Mouse (Mus musculus): ENCODE results near the gene Fibp. TPM values are rescaled to one million over a fixed set of nuclear protein-coding genes. Genes with fewer than 3 reads are reported as not detected.

Fibp gene
- polyA plus RNA-seq, 1 experiment = 122 TPM

GRCm38 (mm10) chr19:5510031-5511026 is 49.9 kb downstream of the Fibp start, which contains the start of gene Snx32:
TSS of gene Snx32 (minus strand) at chr19:5510538.
- H3K4me2 ChIP-seq (ENCODE audit: low read depth) = peak within 1 kb of the TSS; percentile 72
- TF ChIP-seq REST (IDR thresholded peaks at IDR 0.05; ENCODE audit: insufficient read depth, insufficient read length) (no peak), E2F4 (IDR thresholded peaks at IDR 0.05; ENCODE audit: insufficient read depth) (no peak), MAX (IDR thresholded peaks at IDR 0.05; ENCODE audit: low read depth) (no peak), SRF (IDR thresholded peaks at IDR 0.05; ENCODE audit: control insufficient read depth, insufficient read length, low read depth) (no peak), TCF12 (IDR thresholded peaks at IDR 0.05; ENCODE audit: insufficient read depth, poor library complexity, severe bottlenecking) (no peak), USF1 (IDR thresholded peaks at IDR 0.05; ENCODE audit: low read depth) (peak; percentile 85), CEBPB (IDR thresholded peaks at IDR 0.05; ENCODE audit: insufficient read depth, poor library complexity, severe bottlenecking) (no peak), MYOD1 (IDR thresholded peaks at IDR 0.05; ENCODE audit: control insufficient read depth in 1 of 3, insufficient read length in 2 of 3, low read depth in 2 of 3) (peak in 1 of 3 experiments; percentile 14), POLR2A (IDR thresholded peaks at IDR 0.05; ENCODE audit: insufficient read length, low read depth) (peak; percentile 51), TCF3 (IDR thresholded peaks at IDR 0.05; ENCODE audit: insufficient read length, low read depth) (no peak), MYOG (IDR thresholded peaks at IDR 0.05; ENCODE audit: control insufficient read depth in 1 of 3, insufficient read depth in 1 of 3, insufficient read length in 2 of 3, low read depth in 2 of 3) (peak in 1 of 3 experiments; percentile 28), POLR2AphosphoS2 (IDR thresholded peaks at IDR 0.05; ENCODE audit: insufficient read length, low read depth) (peak; percentile 45)
- H3K36me3 ChIP-seq (ENCODE audit: control insufficient read depth, insufficient read depth) = no peaks in the 10 kb centered on the region
- peak within 1 kb of the TSS; percentile 30 for H3K4me3 ChIP-seq
- no peaks in the 10 kb centered on the region for H3K79me2 ChIP-seq (ENCODE audit: control insufficient read depth, insufficient read depth)
- H3K27me3 ChIP-seq (ENCODE audit: control insufficient read depth, insufficient read depth, insufficient read length) = no peaks in the 10 kb centered on the region
- no peak within 1 kb of the TSS for H3ac ChIP-seq (ENCODE audit: control insufficient read depth, insufficient read length)

DNA sequence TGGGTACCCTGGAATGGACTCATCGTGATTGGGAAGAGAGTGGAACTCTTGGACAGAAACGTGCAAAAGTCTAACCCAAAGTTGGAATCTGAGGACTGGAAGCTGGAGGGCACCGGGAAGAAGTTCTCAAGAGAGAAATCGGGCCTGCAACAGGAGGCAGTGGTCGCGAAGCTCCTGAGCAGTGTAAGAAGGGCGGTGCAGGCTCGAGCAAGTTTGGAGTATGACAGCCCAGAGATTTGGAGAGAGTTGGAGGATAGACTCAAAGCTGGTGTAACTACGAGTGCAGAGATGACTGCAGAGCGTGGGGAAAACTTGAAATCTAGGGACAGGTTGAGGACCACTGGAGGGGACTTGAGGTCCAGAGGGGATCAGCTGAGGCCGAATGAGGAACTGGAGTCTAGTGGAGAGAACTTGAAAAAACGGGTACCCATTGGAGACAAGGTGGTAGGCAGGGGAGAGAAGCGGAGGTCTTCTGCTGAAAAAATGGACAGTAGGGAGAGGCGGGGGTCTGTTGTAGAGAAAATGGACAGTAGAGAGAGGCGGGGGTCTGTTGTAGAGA is 50.7 kb downstream of the Fibp start:
- no peak for TF ChIP-seq TCF3 (IDR thresholded peaks at IDR 0.05; ENCODE audit: insufficient read length, low read depth)
- TF ChIP-seq TCF12 (IDR thresholded peaks at IDR 0.05; ENCODE audit: insufficient read depth, poor library complexity, severe bottlenecking) = no peak
- no peak for TF ChIP-seq REST (IDR thresholded peaks at IDR 0.05; ENCODE audit: insufficient read depth, insufficient read length)
- no peak for TF ChIP-seq POLR2A (IDR thresholded peaks at IDR 0.05; ENCODE audit: insufficient read length, low read depth)
- TF ChIP-seq SRF (IDR thresholded peaks at IDR 0.05; ENCODE audit: control insufficient read depth, insufficient read length, low read depth) = no peak
- TF ChIP-seq MAX (IDR thresholded peaks at IDR 0.05; ENCODE audit: low read depth) = no peak

GRCm38 (mm10) chr19:5512091-5513004 is 51.9 kb downstream of the Fibp start:
- H3K4me2 ChIP-seq (ENCODE audit: low read depth) = peak overlapping the region; percentile 15
- TF ChIP-seq MYOG (IDR thresholded peaks at IDR 0.05; ENCODE audit: control insufficient read depth in 1 of 3, insufficient read depth in 1 of 3, insufficient read length in 2 of 3, low read depth in 2 of 3) (no peak), USF1 (IDR thresholded peaks at IDR 0.05; ENCODE audit: low read depth) (no peak), TCF3 (IDR thresholded peaks at IDR 0.05; ENCODE audit: insufficient read length, low read depth) (no peak), POLR2A (IDR thresholded peaks at IDR 0.05; ENCODE audit: insufficient read length, low read depth) (no peak), CEBPB (IDR thresholded peaks at IDR 0.05; ENCODE audit: insufficient read depth, poor library complexity, severe bottlenecking) (no peak), SRF (IDR thresholded peaks at IDR 0.05; ENCODE audit: control insufficient read depth, insufficient read length, low read depth) (no peak), MYOD1 (IDR thresholded peaks at IDR 0.05; ENCODE audit: control insufficient read depth in 1 of 3, insufficient read length in 2 of 3, low read depth in 2 of 3) (no peak), TCF12 (IDR thresholded peaks at IDR 0.05; ENCODE audit: insufficient read depth, poor library complexity, severe bottlenecking) (no peak), REST (IDR thresholded peaks at IDR 0.05; ENCODE audit: insufficient read depth, insufficient read length) (no peak), MAX (IDR thresholded peaks at IDR 0.05; ENCODE audit: low read depth) (no peak), POLR2AphosphoS2 (IDR thresholded peaks at IDR 0.05; ENCODE audit: insufficient read length, low read depth) (no peak), E2F4 (IDR thresholded peaks at IDR 0.05; ENCODE audit: insufficient read depth) (no peak)
- H3K4me3 ChIP-seq = no peak overlapping the region
- no peaks in the 10 kb centered on the region for H3K27me3 ChIP-seq (ENCODE audit: control insufficient read depth, insufficient read depth, insufficient read length)
- no peaks in the 10 kb centered on the region for H3K36me3 ChIP-seq (ENCODE audit: control insufficient read depth, insufficient read depth)
- H3ac ChIP-seq (ENCODE audit: control insufficient read depth, insufficient read length) = no peak overlapping the region
- H3K79me2 ChIP-seq (ENCODE audit: control insufficient read depth, insufficient read depth) = no peaks in the 10 kb centered on the region

More for the DNA sequence above, 50.7 kb downstream of the Fibp start:
- H3K79me2 ChIP-seq (ENCODE audit: control insufficient read depth, insufficient read depth) = no peaks in the 10 kb centered on the region
- no peaks in the 10 kb centered on the region for H3K27me3 ChIP-seq (ENCODE audit: control insufficient read depth, insufficient read depth, insufficient read length)
- H3ac ChIP-seq (ENCODE audit: control insufficient read depth, insufficient read length) = no peak overlapping the region
- H3K4me3 ChIP-seq = peak overlapping the region; percentile 30
- H3K36me3 ChIP-seq (ENCODE audit: control insufficient read depth, insufficient read depth) = no peaks in the 10 kb centered on the region
- H3K4me2 ChIP-seq (ENCODE audit: low read depth) = peak overlapping the region; percentile 68

DNA sequence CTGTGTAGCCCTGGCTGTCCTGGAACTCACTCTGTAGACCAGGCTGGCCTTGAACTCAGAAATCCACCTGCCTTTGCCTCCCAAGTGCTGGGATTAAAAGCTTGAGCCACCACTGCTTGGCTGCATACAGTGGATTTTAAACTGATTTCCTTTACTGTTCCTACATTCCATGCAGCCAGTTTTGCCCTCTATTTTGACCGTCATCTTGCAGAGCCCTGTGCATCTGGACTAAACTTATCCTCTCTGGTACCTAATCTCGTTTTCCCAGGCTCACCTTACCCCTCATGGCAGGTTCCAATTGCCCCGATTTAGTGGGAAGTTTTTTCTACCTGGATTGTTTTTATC is 52.6 kb downstream of the Fibp start:
- no peak overlapping the region for H3ac ChIP-seq (ENCODE audit: control insufficient read depth, insufficient read length)
- H3K36me3 ChIP-seq (ENCODE audit: control insufficient read depth, insufficient read depth) = no peaks in the 10 kb centered on the region
- no peak overlapping the region for H3K4me2 ChIP-seq (ENCODE audit: low read depth)
- H3K4me3 ChIP-seq = no peak overlapping the region
- H3K27me3 ChIP-seq (ENCODE audit: control insufficient read depth, insufficient read depth, insufficient read length) = no peaks in the 10 kb centered on the region
- no peak for TF ChIP-seq USF1 (IDR thresholded peaks at IDR 0.05; ENCODE audit: low read depth)
- TF ChIP-seq E2F4 (IDR thresholded peaks at IDR 0.05; ENCODE audit: insufficient read depth) = no peak
- TF ChIP-seq MYOD1 (IDR thresholded peaks at IDR 0.05; ENCODE audit: control insufficient read depth in 1 of 3, insufficient read length in 2 of 3, low read depth in 2 of 3) = no peak
- TF ChIP-seq TCF12 (IDR thresholded peaks at IDR 0.05; ENCODE audit: insufficient read depth, poor library complexity, severe bottlenecking) = no peak
- TF ChIP-seq POLR2AphosphoS2 (IDR thresholded peaks at IDR 0.05; ENCODE audit: insufficient read length, low read depth) = no peak
- TF ChIP-seq CEBPB (IDR thresholded peaks at IDR 0.05; ENCODE audit: insufficient read depth, poor library complexity, severe bottlenecking) = no peak
- TF ChIP-seq TCF3 (IDR thresholded peaks at IDR 0.05; ENCODE audit: insufficient read length, low read depth) = no peak
- TF ChIP-seq REST (IDR thresholded peaks at IDR 0.05; ENCODE audit: insufficient read depth, insufficient read length) = no peak
- TF ChIP-seq POLR2A (IDR thresholded peaks at IDR 0.05; ENCODE audit: insufficient read length, low read depth) = no peak
- no peak for TF ChIP-seq SRF (IDR thresholded peaks at IDR 0.05; ENCODE audit: control insufficient read depth, insufficient read length, low read depth)
- no peak for TF ChIP-seq MAX (IDR thresholded peaks at IDR 0.05; ENCODE audit: low read depth)
- no peak for TF ChIP-seq MYOG (IDR thresholded peaks at IDR 0.05; ENCODE audit: control insufficient read depth in 1 of 3, insufficient read depth in 1 of 3, insufficient read length in 2 of 3, low read depth in 2 of 3)
- no peaks in the 10 kb centered on the region for H3K79me2 ChIP-seq (ENCODE audit: control insufficient read depth, insufficient read depth)

All from myocyte (in vitro differentiated cells).